Mouse (Mus musculus): Measurements from ENCODE around the gene Nwd2.

DNA sequence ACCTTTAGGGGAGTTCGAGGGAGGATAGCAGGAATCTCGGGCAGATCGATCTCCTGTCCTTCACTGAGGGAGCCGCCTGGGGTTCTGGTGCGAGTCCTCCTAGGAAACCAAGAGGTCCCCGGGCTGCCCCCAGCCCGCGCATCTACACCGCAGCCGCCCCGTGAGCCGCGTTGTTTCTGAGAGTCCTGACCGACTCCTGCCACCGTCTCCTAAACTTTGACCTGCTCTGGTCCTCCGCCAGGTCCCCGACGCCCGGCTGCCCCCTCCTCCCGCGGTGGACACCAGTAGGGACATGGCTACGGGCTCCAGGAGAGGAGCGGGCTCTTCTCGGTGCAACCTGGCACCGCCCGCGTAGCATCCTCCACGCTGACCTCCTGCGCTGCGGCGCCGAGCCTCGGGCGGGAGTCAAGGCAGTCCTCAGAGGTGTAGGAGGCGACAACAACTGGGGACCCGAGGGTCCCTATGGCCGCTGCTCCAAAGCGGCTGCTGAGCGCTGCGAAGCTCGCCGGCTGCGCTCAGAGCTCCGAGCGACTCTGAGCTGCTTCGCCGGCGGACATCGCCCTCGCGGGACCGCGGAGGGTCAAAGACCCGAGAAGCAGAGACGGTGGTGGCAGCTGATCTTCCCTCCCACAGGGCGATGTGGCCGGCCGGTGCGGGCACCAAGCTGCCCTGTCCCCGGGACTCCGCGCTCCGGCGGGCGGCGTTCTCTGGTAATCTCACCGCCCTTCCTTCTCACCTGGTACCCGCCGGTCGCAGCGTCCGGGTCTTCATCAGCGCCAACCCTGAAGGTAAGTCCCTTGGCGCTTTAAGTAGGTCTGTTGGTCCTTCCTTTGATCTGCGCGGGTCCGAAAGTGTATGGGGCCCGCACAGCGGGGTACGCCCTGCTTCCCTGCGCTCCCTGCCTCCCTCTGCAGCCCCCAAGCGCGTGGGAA is 897 bp downstream of the Nwd2 start:
- no peak for TF ChIP-seq POLR2A (IDR thresholded peaks at IDR 0.05; ENCODE audit: low read depth, low read length)
- TF ChIP-seq CTCF (IDR thresholded peaks at IDR 0.05; ENCODE audit: extremely low read depth, insufficient read depth, insufficient read length, insufficient replicate concordance) = no peak

All from spleen, adult 2 months (tissue).